Mouse (Mus musculus): ENCODE data around the gene Tbc1d1. TPM values are rescaled to one million over a fixed set of nuclear protein-coding genes. Genes with fewer than 3 reads are reported as not detected.

Gene Tbc1d1
- total RNA-seq, 1 experiment = 31.1 TPM

DNA sequence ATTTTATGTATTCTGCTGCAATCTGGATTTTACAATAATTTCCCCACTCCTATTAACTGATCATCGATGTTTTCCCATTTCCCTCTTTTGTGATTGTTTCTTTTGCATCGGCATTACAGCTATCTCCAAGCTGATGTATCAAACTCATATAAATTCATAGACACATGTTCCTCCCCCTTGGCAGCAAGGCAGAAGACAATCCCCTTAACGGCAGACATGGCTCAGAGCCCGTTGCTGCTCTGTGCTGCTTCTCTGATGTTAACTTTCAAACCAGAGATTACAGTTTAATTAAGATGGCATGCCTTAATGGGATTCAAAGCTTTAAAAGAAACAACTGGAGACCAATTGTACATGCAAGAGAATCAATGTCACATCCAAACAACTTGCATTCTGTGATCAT is 27.6 kb downstream of the Tbc1d1 start:
- Histone ChIP-seq H3K9ac (ENCODE audit: insufficient read depth, low read depth, low read length, poor library complexity, severe bottlenecking) (no peak overlapping the region), H3K36me3 (ENCODE audit: control insufficient read depth, insufficient read depth, low read length, poor library complexity, severe bottlenecking) (no peaks in the 10 kb centered on the region), H3K4me1 (ENCODE audit: control insufficient read depth in 2 of 2, insufficient read depth in 2 of 2, low read length in 2 of 2, poor library complexity in 1 of 2) (peaks cover 2 to 4% of the 10 kb centered on the region in 2 experiments; a peak in 2 of 4 replicates), H3K4me3 (ENCODE audit: insufficient read depth in 1 of 2, low read depth in 1 of 2, low read length in 2 of 2, poor library complexity in 1 of 2, severe bottlenecking in 1 of 2) (no peak overlapping the region), H3K27ac (ENCODE audit: insufficient read depth, low read depth, low read length, poor library complexity, severe bottlenecking) (no peak overlapping the region), H3K9me3 (ENCODE audit: control insufficient read depth, insufficient read depth, low read depth, low read length) (no peaks in the 10 kb centered on the region)
- TF ChIP-seq CHD2 (IDR thresholded peaks at IDR 0.05; ENCODE audit: low read depth, low read length) = no peak
- TF ChIP-seq MAFK (IDR thresholded peaks at IDR 0.05; ENCODE audit: insufficient read depth, low read depth, low read length) = no peak
- TF ChIP-seq HCFC1 (IDR thresholded peaks at IDR 0.05; ENCODE audit: borderline replicate concordance, insufficient read depth, low read length) = no peak
- no peak for TF ChIP-seq ZNF384 (IDR thresholded peaks at IDR 0.05; ENCODE audit: low read depth, low read length)
- TF ChIP-seq ZC3H11A (IDR thresholded peaks at IDR 0.05; ENCODE audit: borderline replicate concordance, low read depth, low read length) = no peak
- in situ Hi-C loops (cut with MboI; ENCODE audit: low sequenced_read_pairs in 2 of 2, unreplicated experiment in 2 of 2) = no loop called here
- no peak for DNase-seq (ENCODE audit: low read depth, low spot score)

DNA sequence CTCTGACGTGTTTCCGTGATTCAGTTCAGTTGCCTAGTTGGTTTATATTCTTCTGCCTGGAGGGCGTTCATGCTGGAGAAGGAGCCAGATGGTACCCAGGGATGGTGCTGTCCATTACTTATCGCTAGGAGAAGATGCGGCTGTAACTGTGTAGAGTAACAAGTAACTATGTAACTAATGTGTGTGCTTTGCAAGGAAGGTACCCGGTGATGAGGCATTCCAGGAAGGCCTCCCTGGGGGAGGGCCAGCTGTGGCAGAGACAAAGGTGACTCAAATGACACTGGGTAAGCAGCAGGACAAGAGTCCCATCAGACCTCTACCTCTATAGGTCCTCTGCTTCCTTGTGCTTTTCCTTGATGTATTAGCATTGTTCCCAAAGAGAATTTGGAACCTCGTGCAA is 29.2 kb downstream of the Tbc1d1 start:
- no peaks in the 10 kb centered on the region for H3K9me3 ChIP-seq (ENCODE audit: control insufficient read depth, insufficient read depth, low read depth, low read length)

DNA sequence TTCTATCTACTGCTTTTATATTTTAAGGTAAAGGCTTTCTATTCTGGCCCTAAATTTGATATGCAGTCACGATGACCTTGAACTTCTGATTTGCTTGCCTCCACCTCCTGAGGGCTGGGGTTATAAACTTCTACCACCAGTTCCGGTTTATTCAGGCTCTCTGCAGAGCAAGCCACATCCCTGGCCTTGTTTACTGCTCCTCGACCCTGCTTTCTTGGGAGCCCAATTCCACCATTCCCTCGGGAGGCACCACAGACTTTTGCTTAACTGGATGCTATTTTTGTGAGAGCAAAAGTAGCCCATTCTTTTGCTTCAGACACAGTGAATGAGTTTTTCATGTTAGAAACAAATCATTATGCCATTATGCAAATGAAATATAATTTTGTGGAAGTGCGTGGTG is 30.5 kb downstream of the Tbc1d1 start:
- in situ Hi-C loops (cut with MboI; ENCODE audit: low sequenced_read_pairs in 2 of 2, unreplicated experiment in 2 of 2) = no loop called here
- TF ChIP-seq HCFC1 (IDR thresholded peaks at IDR 0.05; ENCODE audit: borderline replicate concordance, insufficient read depth, low read length) (no peak), ZC3H11A (IDR thresholded peaks at IDR 0.05; ENCODE audit: borderline replicate concordance, low read depth, low read length) (no peak), CHD2 (IDR thresholded peaks at IDR 0.05; ENCODE audit: low read depth, low read length) (no peak), MAFK (IDR thresholded peaks at IDR 0.05; ENCODE audit: insufficient read depth, low read depth, low read length) (no peak), ZNF384 (IDR thresholded peaks at IDR 0.05; ENCODE audit: low read depth, low read length) (no peak)
- DNase-seq (ENCODE audit: low read depth, low spot score) = no peak
- no peaks in the 10 kb centered on the region for H3K36me3 ChIP-seq (ENCODE audit: control insufficient read depth, insufficient read depth, low read length, poor library complexity, severe bottlenecking)
- H3K4me1 ChIP-seq (ENCODE audit: control insufficient read depth in 2 of 2, insufficient read depth in 2 of 2, low read length in 2 of 2, poor library complexity in 1 of 2) = peaks cover 2 to 4% of the 10 kb centered on the region in 2 experiments; a peak in 2 of 4 replicates
- H3K27ac ChIP-seq (ENCODE audit: insufficient read depth, low read depth, low read length, poor library complexity, severe bottlenecking) = no peak overlapping the region
- no peaks in the 10 kb centered on the region for H3K9me3 ChIP-seq (ENCODE audit: control insufficient read depth, insufficient read depth, low read depth, low read length)
- no peak overlapping the region for H3K9ac ChIP-seq (ENCODE audit: insufficient read depth, low read depth, low read length, poor library complexity, severe bottlenecking)
- H3K4me3 ChIP-seq (ENCODE audit: insufficient read depth in 1 of 2, low read depth in 1 of 2, low read length in 2 of 2, poor library complexity in 1 of 2, severe bottlenecking in 1 of 2) = no peak overlapping the region

More for the DNA sequence above, 29.2 kb downstream of the Tbc1d1 start:
- no peak overlapping the region for H3K27ac ChIP-seq (ENCODE audit: insufficient read depth, low read depth, low read length, poor library complexity, severe bottlenecking)
- peaks cover 2 to 4% of the 10 kb centered on the region in 2 experiments; a peak in 2 of 4 replicates for H3K4me1 ChIP-seq (ENCODE audit: control insufficient read depth in 2 of 2, insufficient read depth in 2 of 2, low read length in 2 of 2, poor library complexity in 1 of 2)
- in situ Hi-C loops (cut with MboI; ENCODE audit: low sequenced_read_pairs in 2 of 2, unreplicated experiment in 2 of 2) = no loop called here
- H3K36me3 ChIP-seq (ENCODE audit: control insufficient read depth, insufficient read depth, low read length, poor library complexity, severe bottlenecking) = no peaks in the 10 kb centered on the region
- TF ChIP-seq HCFC1 (IDR thresholded peaks at IDR 0.05; ENCODE audit: borderline replicate concordance, insufficient read depth, low read length) = no peak
- TF ChIP-seq CHD2 (IDR thresholded peaks at IDR 0.05; ENCODE audit: low read depth, low read length) = no peak
- TF ChIP-seq ZNF384 (IDR thresholded peaks at IDR 0.05; ENCODE audit: low read depth, low read length) = no peak
- TF ChIP-seq MAFK (IDR thresholded peaks at IDR 0.05; ENCODE audit: insufficient read depth, low read depth, low read length) = no peak
- no peak overlapping the region for H3K9ac ChIP-seq (ENCODE audit: insufficient read depth, low read depth, low read length, poor library complexity, severe bottlenecking)
- no peak overlapping the region for H3K4me3 ChIP-seq (ENCODE audit: insufficient read depth in 1 of 2, low read depth in 1 of 2, low read length in 2 of 2, poor library complexity in 1 of 2, severe bottlenecking in 1 of 2)
- no peak for DNase-seq (ENCODE audit: low read depth, low spot score)

DNA sequence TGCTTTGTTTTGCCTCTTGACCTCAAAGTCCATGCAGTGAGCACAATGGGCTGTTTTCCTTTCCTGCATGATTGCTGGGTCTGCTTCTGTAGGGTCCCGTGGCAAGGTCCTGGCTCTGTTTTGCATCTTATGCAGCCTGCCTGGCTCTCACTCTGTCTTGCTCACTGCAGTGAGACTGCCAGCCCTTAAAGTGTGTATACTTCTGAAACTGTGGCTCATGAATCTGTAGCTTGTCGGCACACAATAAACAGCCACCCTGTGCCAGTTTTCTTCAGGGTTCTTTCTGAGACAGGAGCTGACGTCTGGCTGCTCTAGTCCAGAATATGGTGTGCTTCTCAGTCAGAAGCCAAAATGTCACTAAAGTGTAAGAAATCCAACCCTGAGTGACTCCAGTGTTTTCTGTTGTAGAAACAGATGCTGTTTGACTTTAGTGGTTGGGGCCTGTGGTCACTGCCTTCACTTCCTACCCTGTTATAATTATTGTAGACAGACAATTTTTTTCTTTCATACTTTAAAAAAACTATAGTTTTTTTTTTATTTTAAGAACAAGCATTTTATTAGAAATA is 32.1 kb downstream of the Tbc1d1 start:
- H3K4me3 ChIP-seq (ENCODE audit: insufficient read depth in 1 of 2, low read depth in 1 of 2, low read length in 2 of 2, poor library complexity in 1 of 2, severe bottlenecking in 1 of 2) = no peak overlapping the region
- in situ Hi-C loops (cut with MboI; ENCODE audit: low sequenced_read_pairs in 2 of 2, unreplicated experiment in 2 of 2) = no loop called here
- H3K9me3 ChIP-seq (ENCODE audit: control insufficient read depth, insufficient read depth, low read depth, low read length) = no peaks in the 10 kb centered on the region
- peaks cover 2 to 4% of the 10 kb centered on the region in 2 experiments; a peak in 2 of 4 replicates for H3K4me1 ChIP-seq (ENCODE audit: control insufficient read depth in 2 of 2, insufficient read depth in 2 of 2, low read length in 2 of 2, poor library complexity in 1 of 2)
- H3K36me3 ChIP-seq (ENCODE audit: control insufficient read depth, insufficient read depth, low read length, poor library complexity, severe bottlenecking) = no peaks in the 10 kb centered on the region
- H3K27ac ChIP-seq (ENCODE audit: insufficient read depth, low read depth, low read length, poor library complexity, severe bottlenecking) = no peak overlapping the region
- H3K9ac ChIP-seq (ENCODE audit: insufficient read depth, low read depth, low read length, poor library complexity, severe bottlenecking) = no peak overlapping the region
- no peak for DNase-seq (ENCODE audit: low read depth, low spot score)
- TF ChIP-seq MAFK (IDR thresholded peaks at IDR 0.05; ENCODE audit: insufficient read depth, low read depth, low read length) = no peak
- no peak for TF ChIP-seq HCFC1 (IDR thresholded peaks at IDR 0.05; ENCODE audit: borderline replicate concordance, insufficient read depth, low read length)
- TF ChIP-seq ZNF384 (IDR thresholded peaks at IDR 0.05; ENCODE audit: low read depth, low read length) = no peak
- TF ChIP-seq ZC3H11A (IDR thresholded peaks at IDR 0.05; ENCODE audit: borderline replicate concordance, low read depth, low read length) = no peak
- no peak for TF ChIP-seq CHD2 (IDR thresholded peaks at IDR 0.05; ENCODE audit: low read depth, low read length)

All from ES-E14 (cell line).